In genomic region chr19:41447166-41447565, GRCm38 (mm10) we compare ENCODE assay signal across 28 mouse cellular contexts.
"Had no signal": no experiment of that assay in that cellular context is flagged by ENCODE, and none has a peak within 500 bp of the region (broad histone marks: within the 10 kb centered on the region; RNA-seq: fewer than 3 reads in every experiment).

No protein-coding gene starts in this region.

- H3K9ac ChIP-seq: embryonic facial prominence, embryonic 12.5 days; embryonic facial prominence, embryonic 13.5 days; embryonic facial prominence, embryonic 15.5 days; forebrain, embryonic 12.5 days; forebrain, embryonic 13.5 days; forebrain, embryonic 15.5 days; forebrain, postnatal 0 days had no signal

- H3K27ac ChIP-seq: embryonic facial prominence, embryonic 10.5 days; embryonic facial prominence, embryonic 12.5 days; embryonic facial prominence, embryonic 13.5 days; embryonic facial prominence, embryonic 15.5 days; forebrain, embryonic 10.5 days; forebrain, embryonic 12.5 days; forebrain, embryonic 13.5 days; forebrain, embryonic 15.5 days; gastrocnemius, adult 2 months; heart, adult 2 months had no signal

- H3K4me2 ChIP-seq: embryonic facial prominence, embryonic 12.5 days; embryonic facial prominence, embryonic 13.5 days; embryonic facial prominence, embryonic 15.5 days; forebrain, embryonic 12.5 days; forebrain, embryonic 13.5 days; forebrain, embryonic 15.5 days had no signal

- ATAC-seq: forebrain, embryonic 13.5 days; forebrain, embryonic 14.5 days; forebrain, embryonic 15.5 days; forebrain, embryonic 16.5 days; forebrain, postnatal 0 days had no signal

- DNase-seq: cerebellum, adult 2 months; cerebellum, adult 8-10 months; cerebellum, adult 9-10 months; cerebellum, adult 9-11 months; cerebellum, postnatal 10 days; cerebellum, postnatal 14 days; cerebellum, postnatal 25 days; cerebellum, postnatal 36 days; embryo, embryonic 11 days; forebrain, postnatal 0 days; gastrocnemius, adult 2 months; gastrocnemius, postnatal 10 days; gastrocnemius, postnatal 14 days; gastrocnemius, postnatal 25 days; gastrocnemius, postnatal 36 days; heart, adult 18-20 months; heart, adult 2 months had no signal

- H3K36me3 ChIP-seq: embryonic facial prominence, embryonic 10.5 days; embryonic facial prominence, embryonic 12.5 days; embryonic facial prominence, embryonic 13.5 days; embryonic facial prominence, embryonic 15.5 days; forebrain, embryonic 10.5 days; forebrain, embryonic 12.5 days; forebrain, embryonic 15.5 days had no signal

- H3K9me3 ChIP-seq: embryonic facial prominence, embryonic 10.5 days; embryonic facial prominence, embryonic 12.5 days; embryonic facial prominence, embryonic 13.5 days; embryonic facial prominence, embryonic 15.5 days; forebrain, embryonic 10.5 days; forebrain, embryonic 12.5 days; forebrain, embryonic 13.5 days; forebrain, embryonic 15.5 days had no signal

- H3K4me1 ChIP-seq: embryonic facial prominence, embryonic 13.5 days had no signal

- H3K4me3 ChIP-seq: embryonic facial prominence, embryonic 10.5 days; embryonic facial prominence, embryonic 12.5 days; embryonic facial prominence, embryonic 13.5 days; embryonic facial prominence, embryonic 15.5 days; erythroblast, embryonic 14.5 days; forebrain, embryonic 10.5 days; forebrain, embryonic 12.5 days; forebrain, embryonic 13.5 days; forebrain, embryonic 15.5 days; gastrocnemius, adult 2 months; heart, adult 2 months had no signal
